Mouse (Mus musculus) frontal cortex, postnatal 10 days (tissue): ENCODE data around the gene Ppp2r2c.

ENCODE experiments used
- DNase-seq, 2 experiments: peaks; one replicate each; pipeline ENCODE4 v3.0.0; 2022; ENCODE audit warnings: low spot score in 2 of 2, mixed read lengths in 1 of 2

Ppp2r2c gene

DNA sequence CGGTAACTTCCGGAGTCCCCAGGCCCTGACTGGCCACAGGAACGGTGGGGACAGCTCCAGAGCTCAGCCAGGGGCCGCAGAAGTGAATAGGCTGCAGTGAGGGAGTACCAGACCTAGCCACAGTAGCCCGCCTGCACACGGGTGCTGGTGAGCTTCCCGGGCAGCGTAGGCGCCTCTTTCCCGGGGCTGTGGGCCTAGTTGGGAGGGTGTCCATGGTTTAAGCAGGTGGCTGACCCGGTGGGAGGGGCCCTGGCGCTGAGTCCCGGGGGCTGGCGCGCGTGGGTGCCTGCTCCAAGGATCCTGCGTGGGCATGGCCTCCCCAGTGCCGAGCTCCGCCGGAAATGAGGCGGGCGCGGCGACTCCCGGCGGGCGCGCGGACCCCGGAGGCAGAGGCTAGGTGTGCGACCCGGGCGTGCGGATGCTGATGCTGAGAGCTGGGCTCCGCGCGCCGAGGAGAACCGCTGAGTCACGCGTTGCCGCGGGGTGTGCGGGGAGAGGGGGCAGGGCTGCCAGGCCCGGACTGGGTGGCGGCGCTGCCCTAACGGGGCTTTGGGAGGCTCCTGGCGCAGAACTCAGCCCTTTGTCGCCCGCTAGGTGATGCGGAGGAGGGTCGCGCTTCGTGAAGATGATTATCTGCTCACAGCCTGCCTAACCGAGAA is 1.4 kb downstream of the Ppp2r2c start:
- peak in 1 of 2 experiments; percentile 57 for DNase-seq

- no peak for DNase-seq
Observed at GRCm38 (mm10) chr5:36870916-36871315, 2.6 kb downstream of the Ppp2r2c start.

- no peak for DNase-seq
Observed at GRCm38 (mm10) chr5:36875956-36876355, 7.6 kb downstream of the Ppp2r2c start.

GRCm38 (mm10) chr5:36876777-36877396 is 8.6 kb downstream of the Ppp2r2c start:
- no peak for DNase-seq

DNA sequence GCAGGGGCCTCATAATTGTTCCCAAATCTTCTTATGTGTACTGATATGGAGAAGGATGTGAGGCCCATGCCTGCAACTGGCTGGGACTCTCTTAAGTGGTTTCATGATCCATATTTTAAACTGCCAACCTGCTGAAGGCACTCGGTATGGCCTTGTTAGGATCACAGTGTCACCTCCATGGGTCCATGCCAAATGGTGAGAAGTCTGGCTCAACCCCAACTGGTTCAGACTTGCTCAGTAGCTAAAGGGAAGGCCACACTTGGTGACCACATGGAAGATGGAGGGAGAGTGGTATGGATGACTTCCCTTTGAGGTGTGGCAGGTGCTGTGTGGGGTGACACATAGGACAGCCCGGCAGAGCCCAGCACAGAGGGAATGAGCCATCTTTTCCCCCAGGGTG is 9.3 kb downstream of the Ppp2r2c start:
- no peak for DNase-seq

DNA sequence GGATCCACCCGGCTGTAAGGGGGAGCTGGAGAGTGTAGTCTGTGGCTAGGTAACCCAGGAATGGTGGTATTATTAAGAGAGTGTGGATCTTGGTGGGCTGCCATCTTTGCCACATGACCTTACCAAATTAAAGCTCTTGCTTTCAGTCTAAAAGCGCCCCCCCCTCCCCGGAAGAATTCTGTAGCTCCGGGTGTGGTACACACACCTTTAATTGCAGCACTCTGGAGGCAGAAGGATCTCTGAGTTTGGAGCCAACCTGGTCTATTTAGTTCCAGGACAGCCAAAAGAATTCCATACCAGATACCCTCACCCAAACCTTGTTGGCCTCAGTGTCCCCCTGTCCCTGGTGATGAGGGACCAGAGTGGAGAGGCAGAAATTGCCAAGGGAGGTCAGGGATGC is 10.5 kb downstream of the Ppp2r2c start:
- DNase-seq = no peak

GRCm38 (mm10) chr5:36880622-36881021 is 12.3 kb downstream of the Ppp2r2c start:
- DNase-seq = no peak

GRCm38 (mm10) chr5:36883516-36883915 is 15.2 kb downstream of the Ppp2r2c start:
- no peak for DNase-seq

- DNase-seq = no peak
Observed at GRCm38 (mm10) chr5:36885067-36885466, 16.8 kb downstream of the Ppp2r2c start.

GRCm38 (mm10) chr5:36885595-36885994 is 17.3 kb downstream of the Ppp2r2c start:
- DNase-seq = no peak

GRCm38 (mm10) chr5:36886298-36886697 is 18.0 kb downstream of the Ppp2r2c start:
- no peak for DNase-seq

DNA sequence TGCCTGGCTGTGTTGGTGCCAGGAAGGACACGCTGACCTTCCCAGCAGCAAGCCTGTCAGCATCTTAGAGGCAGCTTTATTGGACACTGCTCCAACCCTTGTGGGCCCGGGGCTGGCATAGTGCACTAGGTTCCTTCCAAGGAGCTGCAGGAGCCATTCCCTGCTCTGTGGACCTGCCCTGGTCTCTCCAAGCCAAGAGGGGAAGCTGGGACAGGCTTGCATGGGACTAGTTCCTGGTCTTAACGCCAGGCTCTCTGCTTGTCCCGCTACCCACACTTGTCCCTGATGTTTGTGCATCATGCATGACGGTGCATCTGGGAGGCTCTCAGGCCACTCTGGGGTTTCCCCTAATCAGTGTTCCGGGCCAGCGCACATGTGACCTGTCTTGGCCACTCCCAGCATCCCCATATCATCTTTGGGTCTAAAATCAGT is 18.6 kb downstream of the Ppp2r2c start:
- DNase-seq = no peak

DNA sequence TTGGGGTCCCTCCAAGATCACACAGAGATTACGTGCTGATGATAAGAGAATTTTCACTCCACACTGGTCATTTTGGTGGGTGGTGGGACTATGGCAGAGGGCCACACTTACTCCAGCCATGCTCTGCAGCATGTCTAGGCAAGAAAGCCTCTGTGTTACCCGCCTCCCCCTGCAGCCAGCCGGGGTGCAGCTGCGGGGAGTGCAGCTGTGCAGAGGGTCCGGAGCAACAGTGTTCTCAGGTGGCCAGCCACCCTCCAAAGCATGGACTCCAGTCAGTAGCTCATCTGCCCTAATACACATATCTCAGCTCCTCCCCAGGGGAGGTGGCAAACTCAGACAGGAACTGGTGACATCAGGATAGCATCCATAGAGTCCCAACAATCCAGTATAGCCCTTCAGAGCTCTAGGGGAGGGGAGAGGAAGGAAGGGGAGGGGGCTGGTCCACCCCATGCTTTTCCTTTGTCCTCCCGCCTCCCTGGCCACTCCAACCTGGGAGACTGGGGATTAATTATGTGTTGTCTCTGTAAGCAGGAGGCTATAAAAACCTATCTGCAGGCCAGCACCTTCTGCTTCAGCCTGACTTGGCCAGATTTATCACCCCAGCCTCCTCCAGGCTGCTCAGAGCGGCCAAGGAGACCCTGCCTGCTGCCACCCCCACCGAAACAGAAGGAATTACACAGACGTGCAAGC is 19.1 kb downstream of the Ppp2r2c start:
- no peak for DNase-seq

GRCm38 (mm10) chr5:36888501-36888900 is 20.2 kb downstream of the Ppp2r2c start:
- no peak for DNase-seq

- DNase-seq = no peak
Observed at GRCm38 (mm10) chr5:36888911-36889310, 20.6 kb downstream of the Ppp2r2c start.

- no peak for DNase-seq
Observed at GRCm38 (mm10) chr5:36889380-36889886, 21.1 kb downstream of the Ppp2r2c start.

DNA sequence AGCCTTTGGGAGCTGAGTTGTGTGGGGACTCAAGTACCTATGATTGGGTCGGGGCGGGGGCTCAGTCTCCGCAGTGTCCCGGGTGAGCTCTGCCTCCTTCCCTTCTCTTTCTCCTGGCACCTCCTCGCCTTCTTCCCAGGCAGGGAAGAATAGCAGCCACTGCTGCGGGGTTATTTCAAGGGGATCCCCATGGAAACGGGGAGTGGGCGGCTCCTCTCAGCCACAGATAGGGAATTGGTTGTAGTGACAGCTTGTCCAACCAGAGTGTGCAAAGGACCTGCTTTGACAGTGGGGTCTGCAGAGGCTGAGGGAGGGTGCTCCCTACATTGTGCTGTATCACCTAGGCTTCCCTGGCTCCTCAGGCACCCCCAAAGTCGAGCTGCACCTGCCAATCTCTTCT is 22.5 kb downstream of the Ppp2r2c start:
- DNase-seq = peak; percentile 71 to 73

GRCm38 (mm10) chr5:36891793-36892470 is 23.6 kb downstream of the Ppp2r2c start:
- no peak for DNase-seq

DNA sequence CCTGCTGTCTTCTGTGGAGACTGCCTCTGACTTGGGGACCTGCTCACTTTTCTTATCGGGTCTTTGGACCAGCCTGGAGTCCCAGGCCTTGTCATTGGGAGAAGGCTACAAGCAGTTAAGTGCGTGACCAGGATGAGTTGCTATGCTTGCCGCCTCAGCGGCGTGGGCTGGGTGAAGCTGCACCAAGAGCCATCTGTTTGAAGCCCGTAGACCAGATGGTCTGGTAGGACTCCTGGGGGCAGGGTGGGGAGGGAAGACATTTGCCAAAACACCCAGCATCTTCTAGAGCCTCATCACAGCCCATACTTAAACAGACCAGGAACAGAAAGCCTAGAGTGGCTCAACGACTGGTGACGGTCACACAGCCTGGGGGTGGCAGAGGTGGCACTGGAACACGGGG is 24.9 kb downstream of the Ppp2r2c start:
- peak in 1 of 2 experiments; percentile 64 for DNase-seq

DNA sequence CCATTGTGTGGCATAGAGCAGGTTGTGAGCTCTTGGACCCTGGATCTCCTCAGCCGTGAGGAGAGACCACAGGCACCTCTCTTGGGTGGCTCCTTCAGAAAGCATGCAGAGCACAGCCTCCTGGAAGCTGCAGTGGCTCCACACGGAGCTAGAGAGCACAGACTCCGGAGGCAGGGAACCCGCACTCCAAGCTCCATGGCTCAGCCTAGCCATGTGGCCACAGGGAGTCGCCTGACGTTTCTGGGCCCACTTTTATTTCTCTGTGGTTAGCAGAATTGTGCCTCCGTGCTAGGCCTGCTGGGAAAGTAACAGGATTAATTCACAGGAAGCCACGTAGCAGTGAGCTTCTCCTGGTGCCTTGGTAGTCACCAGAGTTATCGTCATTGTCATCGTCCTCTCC is 25.8 kb downstream of the Ppp2r2c start:
- no peak for DNase-seq

DNA sequence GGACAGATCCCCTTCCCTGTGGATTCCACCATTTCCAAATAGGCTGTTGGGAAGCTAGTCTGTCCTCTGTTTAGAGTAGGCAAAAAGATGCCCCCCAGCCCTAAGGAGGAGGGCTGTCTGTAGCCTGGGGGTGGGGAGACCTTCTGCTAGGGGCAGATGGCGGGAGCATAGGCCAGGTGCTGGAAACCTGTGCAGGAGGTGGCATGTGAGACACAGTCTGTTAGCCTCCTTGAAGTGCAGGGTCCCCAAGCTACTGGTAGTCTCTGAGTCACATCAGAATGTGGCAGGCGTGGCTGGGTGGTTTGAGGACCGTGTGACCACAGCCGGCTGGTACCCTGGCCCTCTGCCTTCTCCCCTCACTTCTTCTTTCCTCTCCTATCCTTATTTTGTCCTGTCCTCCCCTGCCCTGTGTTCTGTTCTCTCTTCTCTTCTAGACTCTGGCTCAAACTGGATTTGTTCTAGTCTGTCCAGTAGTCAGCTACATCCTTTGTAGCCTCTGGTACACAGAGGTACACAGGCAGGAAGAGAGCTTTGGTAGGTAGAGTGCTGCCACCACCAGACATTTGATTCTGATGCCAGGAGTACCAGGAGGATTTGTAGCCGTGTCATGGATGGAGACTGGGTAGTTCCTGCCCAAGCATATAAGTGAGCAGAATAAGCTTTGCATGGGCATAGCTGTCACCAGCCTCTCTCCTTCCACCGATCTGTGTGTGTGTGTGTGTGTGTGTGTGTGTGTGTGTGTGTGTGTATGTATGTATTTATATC is 26.5 kb downstream of the Ppp2r2c start:
- DNase-seq = no peak
